Mouse (Mus musculus) subcutaneous adipose tissue, adult 2 months (tissue): ENCODE results near the gene Cish. TPM values are rescaled to one million over a fixed set of nuclear protein-coding genes. Genes with fewer than 3 reads are reported as not detected.

Experiments
- polyA plus RNA-seq: library from polyadenylated mRNA; depleted of rRNA; stranded (reverse); fragments of >200 nt; gene quantifications from 2 replicates; pipeline ENCODE4 v1.2.3, GENCODE M21; 2012; ENCODE audit warnings: low replicate concordance; rRNA removed

Gene Cish
- 5.9 and 33.7 TPM in 2 replicates for polyA plus RNA-seq

GRCm38 (mm10) chr9:107296016-107296040 lies at the start of gene Cish:
Cish (plus strand) TSS chr9:107296026.

GRCm38 (mm10) chr9:107289211-107290076 lies 6.4 kb upstream of the Cish start, which contains the start of gene Mapkapk3:
Mapkapk3 (minus strand) TSS chr9:107289877.

GRCm38 (mm10) chr9:107338172-107338883 lies 42.5 kb downstream of the Cish start, which contains the start of gene Hemk1:
Hemk1 (minus strand) TSS chr9:107338350.

GRCm38 (mm10) chr9:107340267-107340859 lies 44.5 kb downstream of the Cish start, which contains the start of gene 6430571L13Rik:
6430571L13Rik (plus strand) TSS chr9:107340602.

Other genes with a start within 250 kb of the Cish start
- 0.04 and 0.35 TPM in 2 replicates for gene Dock3, start 64.1 kb upstream of the Cish start, polyA plus RNA-seq
- 24.9 and 43.9 TPM in 2 replicates for gene Mapkapk3, start 6.1 kb upstream of the Cish start, polyA plus RNA-seq
- 32.5 and 39.1 TPM in 2 replicates for gene Hemk1, start 42.3 kb downstream of the Cish start, polyA plus RNA-seq
- 0.98 and 1.7 TPM in 2 replicates for gene 6430571L13Rik, start 44.6 kb downstream of the Cish start, polyA plus RNA-seq
- gene Cacna2d2, start 103.6 kb downstream of the Cish start, polyA plus RNA-seq: 0.16 and 0.81 TPM in 2 replicates
- gene Tmem115, start 237.9 kb downstream of the Cish start, polyA plus RNA-seq: 50.0 and 74.9 TPM in 2 replicates
- 46.6 and 47.9 TPM in 2 replicates for gene Cyb561d2, start 246.2 kb downstream of the Cish start, polyA plus RNA-seq
- 35.5 and 36.1 TPM in 2 replicates for gene Nprl2, start 246.2 kb downstream of the Cish start, polyA plus RNA-seq